Mouse (Mus musculus) liver, postnatal 0 days (tissue): Measurements from ENCODE around the gene Thtpa.

Experiments
- CTCF ChIP-seq: sonication (generic); IDR thresholded peaks from 2 replicates; pipeline ENCODE4 v1.5.1; 2016; ENCODE audit warnings: antibody characterized with exemption, low read depth
- EP300 ChIP-seq: IDR thresholded peaks from 2 replicates; pipeline ENCODE4 v1.6.1; 2016; ENCODE audit warnings: antibody characterized with exemption, low read depth, mild to moderate bottlenecking

DNA sequence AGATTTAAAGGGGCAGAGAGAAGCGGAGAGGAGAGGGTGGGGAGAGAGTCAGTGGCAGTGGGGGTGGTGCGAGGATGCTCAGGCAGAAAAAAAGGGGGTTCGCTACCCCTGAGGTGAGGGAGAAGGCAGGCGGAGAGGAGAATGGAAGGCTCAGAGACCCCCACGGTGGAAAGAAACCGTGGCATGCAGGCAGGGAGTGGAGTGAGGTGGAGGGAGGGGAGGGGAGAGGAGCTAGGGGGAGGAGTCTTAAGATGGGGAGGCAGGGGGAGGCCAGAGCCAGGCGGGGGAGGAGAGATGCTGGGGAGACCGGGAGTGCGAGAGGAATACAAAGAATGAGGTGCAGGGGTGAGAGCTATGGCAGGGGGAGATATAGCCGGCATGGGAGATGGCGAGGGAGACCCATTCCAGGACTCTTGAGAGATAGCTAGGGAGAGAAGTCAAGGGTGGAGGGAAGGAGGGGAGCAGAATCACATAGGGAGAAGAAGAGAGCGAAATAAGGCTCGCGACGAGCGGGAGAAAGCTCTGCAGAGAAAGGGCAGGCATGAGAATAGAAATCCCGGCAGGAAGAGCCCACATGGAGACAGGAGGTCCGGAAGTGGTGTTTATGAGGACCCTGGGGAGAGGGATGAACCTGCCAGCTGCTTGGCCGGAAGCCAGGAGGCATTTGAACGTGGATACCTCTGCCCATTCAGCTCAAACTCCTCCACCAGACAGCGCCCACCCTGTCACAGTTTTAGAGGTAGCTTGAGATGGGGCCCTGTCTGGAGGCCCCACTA is 22.0 kb downstream of the Thtpa start, which contains the start of gene Jph4:
- TF ChIP-seq CTCF = no peak
- no peak for TF ChIP-seq EP300
